Mouse (Mus musculus) urinary bladder, adult 2 months (tissue): ENCODE measurements around the gene Sox8. TPM values are rescaled to one million over a fixed set of nuclear protein-coding genes. Genes with fewer than 3 reads are reported as not detected.
A peak's percentile ranks its signal among the peaks of the same experiment; 100 is the strongest.

Source experiments
- DNase-seq: peaks from one replicate; pipeline ENCODE4 v3.0.0; 2022; ENCODE audit warnings: low spot score
- polyA plus RNA-seq: library from polyadenylated mRNA; depleted of rRNA; stranded (reverse); fragments of >200 nt; gene quantifications from 2 replicates; pipeline ENCODE4 v1.2.3, GENCODE M21; 2012; rRNA removed

Sox8 gene
- polyA plus RNA-seq, result 1.2 and 1.5 TPM in 2 replicates

DNA sequence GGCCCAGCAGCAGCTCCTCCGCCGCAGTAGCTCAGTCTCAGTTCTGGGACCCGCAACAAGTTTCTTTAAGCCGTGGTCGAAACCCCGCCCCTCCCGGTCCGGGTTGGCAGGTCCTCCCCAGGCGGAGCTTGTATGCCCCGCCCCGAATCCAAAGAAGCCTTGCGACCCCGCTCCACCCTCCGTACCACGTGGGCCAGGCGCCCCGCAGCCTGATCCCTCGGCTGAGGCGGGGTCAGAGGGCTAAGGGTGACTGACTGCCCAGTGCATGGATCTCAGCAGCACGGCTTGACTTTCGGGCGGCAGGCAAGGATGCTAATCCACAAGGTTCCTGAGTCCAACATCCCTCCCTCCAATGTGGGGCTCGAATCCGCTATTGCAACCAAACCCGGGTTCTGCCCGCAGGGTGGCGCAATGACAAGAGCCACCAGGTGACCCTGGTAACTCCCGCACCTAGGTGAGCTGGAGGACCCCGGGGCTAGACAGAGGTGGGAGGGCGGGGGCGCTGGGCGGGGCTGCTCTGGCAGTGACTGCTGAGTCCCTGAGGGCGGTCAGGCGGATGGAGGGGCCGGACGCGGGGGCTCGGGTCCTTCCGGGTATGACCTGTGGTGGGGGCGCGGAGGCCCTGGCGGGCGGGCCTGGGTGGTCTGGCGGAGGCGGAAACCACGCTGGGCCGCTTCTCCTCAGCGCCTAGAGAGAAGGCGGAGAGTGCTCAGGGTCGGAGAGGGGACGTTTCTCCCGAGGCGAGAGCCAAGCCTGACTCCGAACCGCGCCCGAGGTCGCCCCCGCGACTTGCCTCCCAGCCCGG, at the start of gene Sox8:
TSS of gene Sox8 (minus strand) at position 39 of the 805 bp plus-strand sequence.
- peak; percentile 44 for DNase-seq

DNA sequence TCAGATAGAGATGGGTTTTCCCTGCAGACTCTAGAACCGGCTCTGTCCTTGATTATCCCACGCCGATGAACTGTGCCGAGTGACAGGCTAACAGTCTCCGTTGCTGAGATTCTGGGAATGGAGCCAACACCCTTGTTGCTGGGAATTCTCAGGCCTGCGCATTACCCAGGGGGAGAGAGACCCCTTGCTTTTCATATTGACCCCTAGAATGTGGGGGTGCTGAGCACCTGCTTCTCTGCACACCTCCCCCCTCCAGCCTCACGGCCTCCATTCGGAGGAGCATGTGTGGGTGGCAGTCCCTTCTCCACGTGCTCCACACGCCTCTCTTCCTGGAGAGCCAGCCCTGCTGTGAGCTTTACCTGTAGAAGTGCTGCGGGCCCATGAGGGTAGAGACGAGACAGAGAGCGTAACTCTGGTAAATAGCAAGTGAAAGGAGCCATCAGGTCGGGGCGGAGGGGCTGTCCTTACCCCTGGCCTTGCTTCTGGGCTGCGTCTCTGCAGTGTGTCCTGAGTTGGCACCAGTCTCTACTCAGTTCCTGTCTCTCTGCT, 48.1 kb upstream of the Sox8 start:
- no peak for DNase-seq

DNA sequence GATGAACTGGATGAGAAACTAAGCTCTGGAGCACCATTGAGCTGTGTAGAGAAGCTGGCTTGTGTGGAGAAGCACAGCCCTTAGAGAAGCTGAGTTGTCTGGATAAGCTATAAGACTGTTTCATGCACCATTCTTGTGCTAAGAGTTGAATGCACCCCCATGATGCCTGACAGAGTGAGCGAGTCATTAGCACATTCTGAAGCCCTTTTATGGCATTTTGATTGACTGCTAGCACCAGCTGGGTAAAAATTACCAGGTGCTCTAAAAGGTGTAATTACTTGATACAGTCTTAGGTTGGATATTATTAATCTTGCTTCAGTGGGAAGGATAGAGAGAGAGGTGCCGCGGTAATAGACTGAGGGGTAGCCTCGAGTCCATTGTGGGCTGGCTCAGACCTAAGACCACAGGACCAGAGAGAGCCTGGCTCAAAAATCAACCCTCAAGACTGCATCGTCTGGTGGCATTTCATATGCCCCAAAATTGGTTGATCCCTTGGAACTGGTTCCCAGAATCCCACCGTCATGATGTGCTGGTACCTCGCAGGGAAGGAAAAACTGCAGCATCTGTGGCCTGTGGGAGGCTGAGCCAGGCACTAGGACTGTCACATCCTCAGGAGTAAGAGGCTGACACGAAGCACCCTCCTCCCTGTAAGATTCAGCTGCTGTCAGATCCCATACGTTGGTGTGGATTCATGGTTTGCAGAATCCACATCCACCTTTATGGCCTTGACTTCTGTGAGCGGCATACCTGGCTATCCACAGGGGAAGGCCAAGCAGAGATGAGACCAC, 44.4 kb upstream of the Sox8 start:
- no peak for DNase-seq

DNA sequence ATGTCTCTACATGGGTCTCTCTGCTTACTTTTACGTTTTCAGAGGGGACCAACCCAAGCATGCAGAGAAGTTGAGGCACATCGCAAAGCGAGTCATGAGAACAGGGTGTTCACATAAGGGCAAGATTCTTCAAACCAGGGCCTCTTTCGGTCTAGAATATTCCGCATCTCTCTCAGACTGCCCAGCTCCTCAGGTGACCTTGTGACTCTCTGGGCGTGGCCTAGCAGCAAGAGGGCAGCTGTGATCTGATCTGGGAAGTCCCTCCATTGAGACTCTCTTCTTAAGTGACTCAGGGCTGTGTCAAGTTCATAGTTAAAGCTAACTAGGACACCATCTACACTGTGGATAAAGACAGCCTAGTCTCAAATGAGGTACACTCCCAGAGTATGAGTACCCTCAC, 42.8 kb upstream of the Sox8 start:
- DNase-seq, result no peak

DNA sequence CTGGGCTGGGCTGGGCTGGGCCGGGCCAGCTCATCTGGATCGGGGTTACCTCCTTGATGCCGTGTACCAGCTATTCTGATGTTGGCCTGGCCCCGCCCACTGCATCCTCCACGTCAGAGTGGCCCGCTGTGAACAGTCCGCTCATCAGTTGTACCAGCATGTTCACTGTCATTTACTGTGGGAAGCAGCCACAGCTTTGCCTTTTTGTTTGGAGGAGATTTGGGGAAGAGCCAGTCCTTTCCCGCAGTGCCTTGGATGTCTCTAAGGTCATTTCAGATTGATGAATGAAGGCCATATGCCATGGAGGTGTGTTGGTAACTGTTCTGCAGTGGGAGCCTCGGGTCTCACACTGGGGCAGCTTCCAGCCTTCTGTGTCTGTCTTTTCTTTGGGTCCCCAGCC, 42.1 kb upstream of the Sox8 start:
- no peak for DNase-seq

DNA sequence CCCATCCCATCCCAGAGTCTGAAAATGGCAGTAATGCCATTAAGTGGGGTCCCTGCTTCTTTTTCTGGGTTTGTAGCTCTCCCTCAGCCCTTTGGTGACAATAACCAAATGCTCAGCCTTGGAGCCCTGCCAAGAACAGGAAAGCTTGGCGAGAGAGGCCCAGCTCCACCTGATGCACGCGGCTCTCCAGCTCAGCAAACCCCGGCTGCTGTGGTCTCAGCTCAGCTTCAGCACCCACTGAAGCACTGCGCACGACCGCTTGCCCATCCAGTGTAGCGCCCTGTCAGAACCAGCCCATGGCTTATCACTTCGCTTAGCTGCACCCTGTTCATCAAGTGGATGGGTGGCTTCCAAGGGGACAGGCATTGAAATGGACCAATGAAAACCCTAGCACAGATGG, 39.7 kb upstream of the Sox8 start:
- DNase-seq, result no peak

DNA sequence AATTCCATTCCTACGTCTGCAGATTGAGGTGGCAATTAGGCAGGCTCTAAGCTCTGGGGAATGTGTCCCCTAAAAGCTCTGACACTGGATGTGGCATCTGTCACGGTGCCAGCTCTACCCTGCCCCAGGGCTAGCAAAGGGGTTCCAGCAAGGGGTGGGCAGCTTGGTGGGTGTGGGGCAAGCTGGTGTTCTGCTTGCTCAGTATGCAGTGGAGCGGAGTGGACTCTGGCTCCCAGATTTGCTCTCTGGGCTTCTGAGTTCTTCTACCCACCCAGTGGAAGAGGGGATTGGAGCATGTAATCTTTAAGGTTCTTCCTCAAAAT, 39.0 kb upstream of the Sox8 start:
- no peak for DNase-seq

DNA sequence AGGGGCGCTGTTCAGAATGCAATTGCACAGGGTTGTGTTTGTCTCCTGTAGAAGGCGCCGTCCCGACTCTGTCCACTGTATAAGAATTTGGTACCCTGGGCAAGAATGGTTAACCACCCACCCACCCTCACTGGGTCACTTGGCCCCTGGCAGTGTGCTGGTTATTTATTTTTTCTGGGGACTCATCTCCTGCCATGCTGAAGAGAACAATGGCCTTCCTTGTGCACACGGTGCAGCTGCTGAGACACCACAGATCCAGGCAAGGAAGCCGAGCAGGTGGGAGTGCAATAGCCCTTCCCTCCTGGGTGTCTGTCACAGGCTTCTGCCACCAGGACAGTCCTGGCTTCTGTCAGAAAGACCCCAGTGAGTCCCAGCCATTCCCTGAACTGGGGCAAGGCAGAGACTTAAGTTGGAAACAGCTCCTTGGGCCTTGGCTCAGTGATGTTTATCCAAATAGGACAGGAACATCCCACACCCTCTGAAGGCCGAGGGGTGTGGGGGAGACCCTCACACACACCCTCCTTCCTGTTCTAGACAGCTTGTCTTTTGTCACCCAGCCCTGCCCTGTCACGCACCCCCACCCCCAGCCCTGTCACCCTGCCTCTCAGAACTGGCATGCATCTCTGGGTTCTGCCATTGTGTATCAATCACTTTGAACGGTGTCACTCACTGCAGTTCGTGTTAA, 38.5 kb upstream of the Sox8 start:
- DNase-seq, result no peak

DNA sequence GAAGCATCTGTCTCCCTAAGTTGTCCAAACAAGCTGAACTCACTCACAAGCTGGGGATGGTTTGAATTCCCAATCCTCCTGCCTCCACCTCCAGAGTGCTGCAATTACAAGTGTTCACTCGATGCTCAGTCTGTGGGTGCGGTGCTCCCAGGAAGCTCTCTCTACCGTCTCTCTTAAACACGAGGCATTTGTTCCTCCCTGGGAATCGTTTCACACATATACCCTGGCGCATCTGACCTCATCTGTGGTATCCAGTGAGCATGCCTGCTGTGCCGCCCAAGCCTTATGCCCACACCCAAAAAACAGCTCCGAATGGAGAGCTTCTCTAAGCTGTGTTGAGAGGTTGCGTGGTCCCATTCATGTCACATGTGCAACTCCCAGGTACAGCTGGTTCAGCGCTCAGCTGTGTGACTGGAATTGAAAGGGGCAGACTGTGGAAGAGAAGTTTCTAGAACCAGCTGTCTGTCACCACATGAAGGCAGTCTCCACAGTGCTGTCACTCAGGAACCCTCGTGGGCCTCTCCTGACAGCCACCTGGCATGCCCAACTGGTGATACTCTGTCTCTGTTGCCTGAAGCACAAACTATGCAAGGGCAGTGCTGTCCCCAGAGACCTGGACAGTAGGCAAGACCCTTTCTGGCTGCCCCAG, 37.8 kb upstream of the Sox8 start:
- no peak for DNase-seq

DNA sequence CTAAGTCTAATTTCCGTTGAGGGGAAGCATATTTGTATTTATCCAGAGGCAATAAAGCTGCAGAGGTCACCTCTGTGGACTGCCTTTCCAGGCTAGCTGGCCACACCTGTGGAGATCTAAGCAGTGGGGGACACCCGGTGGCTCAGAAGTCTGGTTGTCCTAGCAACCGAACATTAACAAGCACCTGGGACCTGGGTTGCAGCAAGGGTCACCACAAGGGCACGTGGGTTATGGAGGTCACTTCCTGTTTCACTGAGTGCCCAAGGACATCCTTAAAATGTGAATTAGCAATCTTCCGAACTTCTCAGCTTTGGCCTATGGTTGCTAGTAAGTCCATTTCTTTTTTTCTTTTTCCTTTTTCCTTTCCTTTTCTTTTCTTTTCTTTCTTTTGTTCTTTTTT, 33.7 kb upstream of the Sox8 start:
- DNase-seq, result no peak

DNA sequence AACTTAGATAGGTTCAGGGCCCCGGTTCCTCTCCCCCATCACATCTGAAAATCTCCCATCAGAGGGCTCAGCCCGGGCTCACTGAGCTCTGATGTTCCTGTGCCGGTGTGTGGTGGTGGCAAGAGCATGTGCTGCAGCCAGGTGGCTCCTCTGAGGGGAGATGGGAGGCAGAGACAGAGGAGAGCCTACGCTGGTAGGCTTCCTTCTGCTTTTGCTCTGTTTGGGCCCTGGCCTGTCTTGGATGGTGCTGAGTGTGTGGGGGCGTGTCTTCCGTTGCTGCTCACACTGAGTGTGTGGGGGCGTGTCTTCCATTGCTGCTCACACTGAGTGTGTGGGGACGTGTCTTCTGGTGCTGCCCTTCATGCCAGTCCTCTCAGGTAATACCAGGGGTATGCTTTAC, 31.9 kb upstream of the Sox8 start:
- DNase-seq, result no peak

DNA sequence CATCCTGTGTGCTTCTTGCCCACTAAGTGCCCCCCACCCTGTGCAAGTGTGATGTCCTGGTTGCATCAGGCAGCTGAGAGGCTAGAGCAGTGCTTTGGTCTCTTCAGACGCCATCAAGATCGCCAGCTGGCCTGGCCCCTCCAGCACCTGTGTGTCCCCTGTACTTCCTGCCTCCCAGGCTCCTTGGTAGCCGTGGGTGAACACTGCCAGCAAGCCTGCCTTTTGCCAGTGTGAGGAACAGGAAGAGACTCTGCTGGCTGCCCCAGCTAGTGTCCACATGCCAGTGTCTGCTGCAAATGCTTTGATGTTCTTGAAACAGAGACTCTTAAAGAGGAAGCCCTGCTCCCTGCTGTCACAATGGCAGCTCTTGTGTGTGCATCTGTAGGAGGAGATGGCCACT, 27.1 kb upstream of the Sox8 start:
- DNase-seq, result no peak

DNA sequence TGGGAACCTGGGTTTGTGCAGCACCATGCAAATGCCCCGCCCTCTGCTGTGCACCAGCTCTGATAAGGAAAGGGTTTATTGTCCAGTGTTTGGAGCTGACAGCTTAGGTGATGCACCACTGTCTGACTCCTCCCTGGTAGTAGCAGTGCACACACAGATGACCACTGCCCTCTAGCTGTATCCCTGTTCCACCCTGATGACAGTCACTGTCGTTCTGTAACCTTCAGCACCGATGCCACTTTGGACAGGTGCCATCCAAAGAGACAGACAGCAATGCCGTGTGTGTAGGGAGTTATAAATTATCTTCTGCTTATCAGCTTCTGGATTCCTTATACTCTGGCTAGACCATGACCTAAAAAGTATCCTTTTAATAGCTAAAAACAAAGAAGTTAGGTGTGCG, 25.0 kb upstream of the Sox8 start:
- DNase-seq, result no peak

DNA sequence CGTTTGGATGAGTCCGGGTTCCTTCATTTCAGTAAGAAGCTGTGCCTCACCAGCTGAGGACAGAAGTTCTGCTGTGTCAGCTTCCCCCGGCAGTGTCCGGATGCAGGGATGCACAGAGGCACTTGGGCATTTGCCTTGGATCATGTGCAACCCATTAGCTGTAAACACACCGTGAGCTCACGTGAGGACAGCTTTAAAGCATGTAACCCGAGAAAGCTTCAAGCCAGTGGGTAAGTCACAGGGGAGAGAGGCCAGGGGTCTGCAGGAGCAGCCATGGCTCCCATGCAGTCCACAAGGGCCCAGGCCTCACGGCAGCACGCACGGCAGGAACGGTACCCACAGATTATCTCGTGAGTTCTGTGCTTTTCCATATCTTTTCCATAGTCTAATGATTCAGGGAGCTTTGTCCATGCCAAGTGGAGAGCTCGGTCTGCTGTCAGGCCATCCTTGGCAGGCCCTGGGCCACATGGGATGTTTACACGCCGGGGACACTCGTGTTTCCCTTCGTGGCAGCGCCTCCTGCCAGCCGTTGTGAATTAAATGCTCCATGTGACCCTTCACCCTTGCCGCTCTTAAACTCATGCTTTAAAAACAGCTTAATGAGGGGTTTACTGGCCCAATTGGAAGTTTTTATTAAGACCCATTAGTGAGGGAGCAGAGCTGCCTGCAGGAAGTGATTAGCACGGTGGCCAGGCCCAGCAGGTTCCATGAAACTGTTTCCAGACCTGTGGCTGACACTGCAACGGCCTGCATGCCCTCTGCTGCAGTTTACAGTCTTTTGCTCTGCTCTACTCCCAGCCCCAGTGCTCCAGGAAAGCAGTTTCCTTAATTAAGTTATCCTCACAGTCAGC, 23.1 kb upstream of the Sox8 start:
- DNase-seq, result no peak

DNA sequence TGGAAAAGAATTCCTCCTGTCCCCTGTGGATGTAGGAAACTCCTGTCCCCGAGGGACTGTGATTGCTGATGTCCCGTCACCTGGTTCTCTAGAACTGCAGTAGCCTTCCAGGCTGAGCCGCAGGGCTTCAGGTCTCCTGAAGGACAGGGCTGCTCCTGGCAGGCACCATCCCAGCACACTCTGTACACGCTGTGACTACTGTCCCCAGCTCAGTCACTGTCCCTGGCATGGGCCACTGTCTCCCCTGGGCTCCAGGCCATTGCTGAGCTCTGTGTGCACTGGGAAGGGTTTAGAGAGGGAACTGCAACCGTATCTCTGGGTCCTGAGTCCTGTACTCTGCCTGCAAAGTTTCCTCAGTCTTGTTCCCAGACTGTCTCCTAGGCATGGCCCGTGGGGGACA, 21.9 kb upstream of the Sox8 start:
- no peak for DNase-seq

DNA sequence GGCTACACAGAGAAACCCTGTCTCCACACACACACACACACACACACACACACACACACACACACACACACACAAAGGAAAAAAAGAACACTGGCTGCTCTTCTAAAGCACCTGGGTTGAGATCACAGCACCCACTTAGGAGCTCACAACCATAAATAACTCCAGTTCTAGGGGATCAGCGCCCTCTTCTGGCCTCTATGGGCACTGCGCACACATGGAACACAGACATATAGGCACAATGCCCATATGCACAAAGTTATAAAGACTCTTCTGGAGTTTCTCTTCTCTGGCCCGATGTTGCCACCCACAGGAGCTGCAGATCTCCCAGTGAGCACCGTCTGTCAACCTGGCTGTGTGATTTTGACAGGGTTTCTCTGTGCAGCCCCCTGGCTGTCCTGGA, 20.5 kb upstream of the Sox8 start:
- no peak for DNase-seq

DNA sequence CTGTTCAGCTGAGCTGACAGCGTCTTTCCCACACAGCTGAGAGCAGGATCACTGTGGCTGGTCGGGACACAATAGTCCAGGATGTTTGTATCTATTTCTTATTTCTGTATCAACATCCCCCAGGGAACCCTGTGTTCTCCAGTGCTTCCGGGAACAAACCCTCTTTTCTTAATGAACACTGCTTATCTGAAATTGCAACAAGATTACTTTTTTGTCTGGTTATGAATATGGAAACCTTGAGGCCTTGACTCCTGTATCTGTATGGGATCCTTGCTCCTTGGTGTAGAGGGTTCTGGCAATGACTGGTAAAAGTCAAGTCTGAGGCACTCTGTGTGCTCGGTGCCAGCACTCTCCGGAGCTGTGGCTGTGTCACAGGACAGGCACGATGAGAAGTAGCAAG, 19.6 kb upstream of the Sox8 start:
- DNase-seq, result no peak

DNA sequence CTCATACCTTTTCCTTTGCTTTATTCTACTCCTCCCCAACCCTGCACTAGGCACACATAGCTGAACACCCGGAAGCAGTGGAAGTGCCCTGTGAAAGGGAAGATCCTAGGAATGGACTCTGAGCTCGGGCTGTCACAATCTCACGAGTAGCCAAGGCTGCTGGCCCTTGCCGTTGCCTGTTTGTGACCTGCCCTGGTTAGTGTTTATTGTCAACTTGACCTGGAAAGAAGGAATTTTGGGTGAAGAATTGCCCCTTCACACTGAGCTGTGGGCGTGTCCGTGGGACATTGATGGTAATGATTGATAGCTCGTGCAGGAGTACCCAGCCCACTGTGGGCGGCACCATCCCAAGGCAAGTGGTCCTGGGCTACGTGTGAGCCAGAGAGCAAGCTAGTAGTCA, 14.2 kb upstream of the Sox8 start:
- no peak for DNase-seq

DNA sequence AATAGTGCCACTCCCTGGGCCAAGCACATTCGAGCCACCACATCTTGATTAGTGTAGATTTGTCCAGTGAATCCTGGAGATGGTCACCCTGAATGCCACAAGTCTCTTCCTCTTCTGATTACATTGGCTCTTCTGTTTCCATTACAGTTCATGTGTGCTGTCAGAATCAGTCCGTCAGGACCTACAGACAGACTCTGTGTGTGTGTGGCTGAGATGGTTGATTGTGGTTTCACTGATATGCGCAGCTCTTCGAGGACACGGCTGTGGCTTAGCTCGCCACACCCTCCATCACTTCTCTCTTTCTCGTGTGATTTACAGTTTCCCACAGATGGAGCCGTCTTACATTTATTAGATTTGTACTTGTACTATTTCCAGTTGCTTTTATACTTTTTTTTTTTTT, 13.4 kb upstream of the Sox8 start:
- DNase-seq, result no peak

DNA sequence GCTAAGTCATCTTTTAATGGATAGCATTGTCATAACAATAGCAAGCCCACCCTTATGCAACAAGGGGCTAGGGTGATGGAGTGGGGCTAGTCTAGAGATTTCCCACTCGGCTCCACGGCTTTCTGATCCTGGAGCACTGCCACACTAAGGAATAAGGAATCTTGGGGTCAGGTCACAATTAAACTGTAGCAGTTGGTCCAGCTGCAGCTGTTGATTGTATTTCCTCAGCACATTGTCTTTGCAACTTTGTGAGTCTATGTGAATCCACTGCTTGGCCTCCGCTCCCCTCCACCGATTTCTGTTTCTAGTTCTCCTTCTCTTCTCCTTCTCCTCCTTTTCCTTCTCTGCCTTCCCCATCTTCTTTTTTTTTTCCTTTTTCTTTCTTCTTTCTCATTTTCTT, 12.6 kb upstream of the Sox8 start:
- DNase-seq, result no peak

DNA sequence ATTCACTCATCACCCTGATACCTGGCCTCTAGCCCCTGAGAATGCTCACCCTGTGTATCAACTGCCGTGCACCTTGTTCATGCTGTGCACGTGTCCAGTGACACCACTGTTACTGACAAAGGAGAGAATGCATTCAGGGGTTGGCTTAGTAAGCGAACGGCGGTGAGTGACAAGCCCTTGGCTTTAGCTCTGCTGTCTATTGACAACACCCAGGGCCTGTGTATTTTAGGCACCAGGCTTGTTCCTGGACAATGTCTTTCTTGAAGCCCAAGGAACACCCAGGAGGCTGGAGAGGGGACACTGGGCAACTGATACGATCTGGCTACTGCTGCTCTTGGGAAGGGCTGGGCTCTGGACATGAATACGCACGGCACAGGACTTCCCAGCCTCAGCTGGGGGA, 11.6 kb upstream of the Sox8 start:
- no peak for DNase-seq
